Mouse (Mus musculus): ENCODE results near the gene Ets1.

The Ets1 gene

GRCm38 (mm10) chr9:32666611-32667517 is 30.8 kb downstream of the Ets1 start:
- DNase-seq = no peak

DNA sequence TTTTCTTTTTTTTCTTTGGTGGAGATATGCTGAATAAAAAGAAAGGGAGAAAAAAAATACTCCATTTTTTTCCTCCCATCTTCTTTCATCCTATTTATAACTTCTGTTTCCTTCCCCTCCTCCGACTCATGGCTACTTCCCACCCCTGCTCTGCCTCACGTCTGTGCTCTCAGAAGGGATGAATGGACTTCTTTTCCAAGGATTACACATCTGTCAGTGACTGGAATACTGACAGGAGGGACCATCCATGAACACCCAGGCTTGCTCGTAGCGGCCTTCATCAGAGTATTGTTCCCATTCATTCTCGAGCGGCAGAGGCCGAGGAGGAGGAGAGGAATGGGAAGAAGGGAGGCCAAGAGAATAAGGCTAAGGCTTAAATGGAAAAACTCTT is 31.5 kb downstream of the Ets1 start:
- DNase-seq = no peak

GRCm38 (mm10) chr9:32668075-32668673 is 32.2 kb downstream of the Ets1 start:
- DNase-seq = no peak

DNA sequence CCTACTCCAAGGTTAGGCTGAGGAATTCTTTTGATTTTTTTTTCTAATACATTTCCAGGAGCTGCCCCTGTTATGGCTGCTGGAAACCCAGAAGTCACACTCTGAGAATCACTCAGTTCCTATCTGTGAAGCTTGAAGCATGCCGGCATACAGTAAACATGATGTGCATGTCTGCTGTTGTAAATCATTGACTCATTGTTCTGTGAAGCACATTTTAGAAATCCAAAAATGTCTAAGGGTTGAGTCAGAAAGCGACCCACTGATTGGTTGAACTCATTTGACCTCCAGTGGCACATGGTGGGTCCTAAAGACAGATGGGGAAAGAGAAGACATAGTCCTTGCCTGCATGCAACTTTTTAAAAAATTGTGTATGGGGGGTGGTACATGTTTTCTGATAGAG is 33.4 kb downstream of the Ets1 start:
- DNase-seq = no peak

- peak; percentile 83 to 88 for DNase-seq
Observed at GRCm38 (mm10) chr9:32671970-32672859, 36.2 kb downstream of the Ets1 start.

- DNase-seq = no peak
Observed at GRCm38 (mm10) chr9:32673923-32674322, 37.9 kb downstream of the Ets1 start.

- DNase-seq = no peak
Observed at GRCm38 (mm10) chr9:32675671-32676409, 39.8 kb downstream of the Ets1 start.

GRCm38 (mm10) chr9:32676480-32676879 is 40.5 kb downstream of the Ets1 start:
- no peak for DNase-seq

GRCm38 (mm10) chr9:32677646-32678045 is 41.6 kb downstream of the Ets1 start:
- DNase-seq = no peak

GRCm38 (mm10) chr9:32678120-32678757 is 42.2 kb downstream of the Ets1 start:
- DNase-seq = no peak

GRCm38 (mm10) chr9:32679531-32679930 is 43.5 kb downstream of the Ets1 start:
- no peak for DNase-seq

GRCm38 (mm10) chr9:32680201-32680600 is 44.2 kb downstream of the Ets1 start:
- no peak for DNase-seq

- DNase-seq = no peak
Observed at GRCm38 (mm10) chr9:32685793-32686558, 50.0 kb downstream of the Ets1 start.

DNA sequence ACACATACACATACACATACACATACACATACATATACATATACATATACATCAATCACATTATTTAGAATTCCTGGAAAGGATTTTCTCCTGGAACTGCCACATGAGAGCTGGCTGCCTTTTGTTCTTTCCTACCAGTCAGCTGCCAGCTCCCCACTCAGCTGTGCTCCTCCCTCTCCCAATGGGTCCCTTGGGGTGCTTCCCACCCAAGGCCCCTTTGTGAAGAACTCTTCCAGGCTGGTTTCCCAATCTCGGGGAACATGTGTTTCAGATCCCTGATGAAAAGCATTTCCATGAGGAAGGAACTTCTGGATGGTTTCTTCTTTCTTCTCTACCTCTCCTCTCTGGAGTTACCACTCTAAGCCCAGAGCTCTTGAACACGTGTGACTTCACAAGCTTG is 52.3 kb downstream of the Ets1 start:
- DNase-seq = no peak

DNA sequence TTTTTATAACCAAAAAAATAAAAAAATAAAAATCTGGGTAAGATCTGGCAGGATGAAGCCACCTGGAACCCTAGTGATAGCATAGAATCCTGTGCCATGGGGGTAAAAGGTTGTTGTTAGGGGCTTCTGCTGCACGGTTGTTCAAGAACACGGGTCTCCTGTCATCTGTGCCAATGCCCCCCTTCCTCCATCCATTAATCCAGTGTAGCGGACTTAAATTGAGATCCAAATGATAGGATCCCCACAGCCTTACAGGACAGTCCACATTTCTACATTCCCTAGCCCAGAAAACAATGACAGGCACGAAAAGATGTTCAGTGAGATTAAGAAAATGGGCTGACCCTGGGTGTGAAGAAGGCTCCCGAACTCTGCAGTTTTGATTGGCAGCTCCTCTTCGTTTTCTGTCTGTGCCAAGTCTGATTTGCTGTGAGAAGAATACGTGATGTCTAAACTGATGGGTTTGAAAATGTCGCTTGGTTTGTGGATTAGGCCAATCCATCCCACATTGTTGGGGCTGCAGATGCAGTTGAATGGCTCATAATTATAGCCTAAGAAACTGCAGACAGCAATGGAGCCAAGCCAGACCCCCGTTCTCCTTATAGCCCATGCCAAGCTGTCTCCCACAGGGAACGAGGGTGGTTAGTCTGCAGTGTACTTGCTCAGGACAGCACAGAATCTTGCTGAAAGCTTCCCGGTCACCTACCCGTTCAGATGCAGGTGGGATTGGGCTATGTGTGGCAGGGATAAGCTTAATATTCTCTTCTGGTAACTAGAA is 55.3 kb downstream of the Ets1 start:
- DNase-seq = no peak

- no peak for DNase-seq
Observed at GRCm38 (mm10) chr9:32692944-32693343, 56.9 kb downstream of the Ets1 start.

- DNase-seq = no peak
Observed at GRCm38 (mm10) chr9:32693411-32693810, 57.4 kb downstream of the Ets1 start.

DNA sequence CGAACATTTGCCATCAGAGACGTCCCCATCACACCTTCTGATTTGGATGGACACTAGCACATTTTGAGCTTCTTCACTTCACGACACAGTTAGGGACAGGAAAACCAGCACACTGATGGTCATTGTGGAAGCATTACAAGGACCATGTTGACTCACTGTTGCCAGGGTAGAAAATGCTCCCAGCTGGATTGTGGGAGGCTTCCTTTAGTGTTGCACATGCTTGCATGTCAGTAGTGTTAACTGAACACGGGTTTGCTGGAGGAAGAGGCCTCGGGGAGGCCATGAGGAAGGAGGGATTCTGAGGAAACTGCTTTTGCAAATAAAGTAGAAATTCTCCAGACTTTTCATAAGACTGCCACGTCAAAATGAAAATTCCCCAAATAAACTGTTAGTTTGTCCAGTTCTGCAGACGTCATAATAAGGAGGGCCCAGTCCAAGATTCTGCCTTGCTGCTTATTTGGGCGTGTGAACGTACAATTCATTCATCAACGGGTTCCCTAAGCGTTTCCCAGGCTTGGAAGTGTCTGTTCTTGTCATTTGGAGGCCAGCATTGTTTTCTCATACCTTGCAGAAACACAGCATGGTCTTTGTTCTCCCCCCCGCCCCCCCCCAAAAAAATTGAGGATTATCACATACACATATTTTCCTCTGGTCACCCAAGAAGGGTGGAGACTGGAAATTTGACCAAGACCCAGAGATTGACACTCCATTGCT is 58.2 kb downstream of the Ets1 start:
- no peak for DNase-seq

DNA sequence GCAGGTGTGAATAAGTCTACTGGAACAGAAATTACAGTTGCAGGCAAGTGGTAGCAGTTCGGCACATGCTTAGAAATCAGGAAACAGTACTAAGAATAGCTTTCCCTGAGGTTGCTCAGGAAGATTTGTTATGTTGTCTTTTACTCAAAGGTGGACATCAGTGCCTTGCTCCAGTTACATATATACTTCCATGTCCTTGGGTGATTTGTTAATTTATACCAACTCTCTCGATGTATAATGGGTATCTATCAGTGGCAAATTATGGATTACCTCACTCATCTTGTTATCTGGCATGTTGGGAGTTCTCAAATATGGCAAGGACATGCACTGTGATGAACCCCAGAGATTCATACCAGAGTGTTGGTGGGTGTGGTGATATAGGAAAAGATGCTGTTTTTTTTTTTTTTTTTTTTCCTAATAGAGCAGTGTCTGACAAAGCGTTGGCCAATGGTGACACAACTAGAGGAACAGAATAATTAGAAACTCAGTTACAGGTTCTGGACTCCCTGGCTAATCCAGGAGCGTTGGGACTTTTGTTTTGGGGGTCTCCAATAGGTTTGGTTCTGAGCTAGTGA is 59.0 kb downstream of the Ets1 start:
- DNase-seq = no peak

Data from thymus, postnatal 36 days (tissue).